In the genomic region with DNA sequence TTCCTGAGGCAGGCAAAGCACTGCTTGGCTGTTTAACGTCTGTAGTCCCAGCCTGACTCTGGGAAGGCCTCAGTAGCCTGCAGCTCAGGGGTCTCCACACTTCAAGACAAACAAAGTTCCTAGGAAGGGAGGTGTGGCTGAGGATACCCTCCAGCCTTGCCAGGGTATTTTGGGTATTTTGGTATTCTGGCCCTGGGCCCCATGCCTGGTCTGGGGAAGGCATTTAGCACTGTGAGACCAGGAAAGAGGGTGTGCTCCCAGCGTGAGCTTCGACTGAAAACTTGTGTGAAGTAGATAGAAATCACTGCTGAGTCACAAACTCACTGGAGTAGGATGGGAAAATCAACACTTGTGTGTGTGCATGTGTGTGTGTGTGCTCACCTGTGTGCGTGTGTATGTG, we compare ENCODE assay signal across 25 mouse cellular contexts. TPM values are rescaled to one million over a fixed set of nuclear protein-coding genes. Genes with fewer than 3 reads are reported as not detected.
A peak's percentile ranks its signal among the peaks of the same experiment; 100 is the strongest.
DNase-seq lines count a peak whose midpoint lies in the region; ATAC-seq lines count a peak whose summit lies in the region.
"Had no signal": no experiment of that assay in that cellular context is flagged by ENCODE, and none has a peak within 500 bp of the region (broad histone marks: within the 10 kb centered on the region; RNA-seq: fewer than 3 reads in every experiment).

No protein-coding gene starts in this region.

- no peak for DNase-seq in heart, postnatal 25 days (ENCODE audit: low spot score)
- DNase-seq in lung, postnatal 4 days: no peak
- DNase-seq: adrenal gland, postnatal 25 days; cerebellum, adult 18-20 months; cerebellum, postnatal 25 days; embryo, embryonic 11 days; gastrocnemius, postnatal 25 days; heart, postnatal 4 days; kidney, adult 18-20 months; kidney, postnatal 10 days; liver, postnatal 0 days; right cerebral cortex, postnatal 25 days; thymus, postnatal 4 days had no signal

- H3K27me3 ChIP-seq in heart, embryonic 13.5 days (replicated peaks): no peaks in the 10 kb centered on the region
- H3K27me3 ChIP-seq in lung, embryonic 16.5 days (ENCODE audit: control insufficient read depth, insufficient read depth, low read depth, low read length): no peaks in the 10 kb centered on the region
- no peaks in the 10 kb centered on the region for H3K27me3 ChIP-seq in embryonic facial prominence, embryonic 13.5 days
- H3K27me3 ChIP-seq in stomach, embryonic 15.5 days (replicated peaks): no peaks in the 10 kb centered on the region

- H3K9ac ChIP-seq in heart, embryonic 13.5 days: no peak overlapping the region
- H3K9ac ChIP-seq in lung, embryonic 16.5 days (ENCODE audit: low read length): no peak overlapping the region
- H3K9ac ChIP-seq in embryonic facial prominence, embryonic 13.5 days: no peak overlapping the region
- H3K9ac ChIP-seq in stomach, embryonic 15.5 days: no peak overlapping the region
- H3K9ac ChIP-seq: forebrain, embryonic 12.5 days; liver, postnatal 0 days had no signal

- H3K27ac ChIP-seq in heart, embryonic 13.5 days (replicated peaks): 0 out of 2 replicates have a peak overlapping the region, but pooled peaks have one; percentile 1
- peak overlapping the region; percentile 65 for H3K27ac ChIP-seq in lung, embryonic 16.5 days (ENCODE audit: low read length)
- peak overlapping the region; percentile 28; the same call in 1 of the 2 replicates for H3K27ac ChIP-seq in embryonic facial prominence, embryonic 13.5 days
- peak overlapping the region; percentile 16; the same call in 1 of the 2 replicates for H3K27ac ChIP-seq in stomach, embryonic 15.5 days
- H3K27ac ChIP-seq: forebrain, embryonic 12.5 days; hindbrain, postnatal 0 days had no signal

- peaks cover 7% of the 10 kb centered on the region; the same call in 1 of the 2 replicates for H3K36me3 ChIP-seq in heart, embryonic 13.5 days
- no peaks in the 10 kb centered on the region for H3K36me3 ChIP-seq in lung, embryonic 16.5 days (ENCODE audit: control insufficient read depth, insufficient read depth, low read length)
- H3K36me3 ChIP-seq in embryonic facial prominence, embryonic 13.5 days: no peaks in the 10 kb centered on the region
- no peaks in the 10 kb centered on the region for H3K36me3 ChIP-seq in stomach, embryonic 15.5 days
- H3K36me3 ChIP-seq: forebrain, embryonic 12.5 days had no signal

- peaks cover 57% of the 10 kb centered on the region for H3K4me1 ChIP-seq in heart, embryonic 13.5 days
- peaks cover 53% of the 10 kb centered on the region for H3K4me1 ChIP-seq in lung, embryonic 16.5 days (replicated peaks; ENCODE audit: control insufficient read depth, insufficient read depth, low read length)
- peaks cover 53% of the 10 kb centered on the region for H3K4me1 ChIP-seq in embryonic facial prominence, embryonic 13.5 days
- H3K4me1 ChIP-seq in stomach, embryonic 15.5 days: peaks cover 39% of the 10 kb centered on the region

- H3K9me3 ChIP-seq in heart, embryonic 13.5 days: no peaks in the 10 kb centered on the region
- H3K9me3 ChIP-seq in lung, embryonic 16.5 days (ENCODE audit: control insufficient read depth, low read length): no peaks in the 10 kb centered on the region
- H3K9me3 ChIP-seq in embryonic facial prominence, embryonic 13.5 days: no peaks in the 10 kb centered on the region
- no peaks in the 10 kb centered on the region for H3K9me3 ChIP-seq in stomach, embryonic 15.5 days
- H3K9me3 ChIP-seq: forebrain, embryonic 12.5 days had no signal

- no peak for ATAC-seq in heart, embryonic 13.5 days (ENCODE audit: extremely low read depth, insufficient number of reproducible peaks, low FRiP score, low TSS enrichment)
- ATAC-seq in lung, embryonic 16.5 days (ENCODE audit: low read depth): no peak
- ATAC-seq in embryonic facial prominence, embryonic 13.5 days (ENCODE audit: insufficient number of reproducible peaks, insufficient read depth, low FRiP score, low TSS enrichment, low read depth): no peak
- ATAC-seq in stomach, embryonic 15.5 days (ENCODE audit: insufficient read depth, low FRiP score, low read depth): no peak
- no peak for ATAC-seq in activated CD4-positive, CD25-positive, alpha-beta regulatory T cell, adult 4 months
- ATAC-seq: hindbrain, postnatal 0 days; midbrain, embryonic 16.5 days had no signal

- 54% methylated on average over 4 of the region's 4 CpGs for WGBS in heart, embryonic 13.5 days
- 58% methylated on average over 4 of the region's 4 CpGs for WGBS in lung, embryonic 16.5 days
- 66% methylated on average over 4 of the region's 4 CpGs for WGBS in embryonic facial prominence, embryonic 13.5 days
- WGBS in stomach, embryonic 15.5 days: 58% methylated on average over 4 of the region's 4 CpGs

- intact Hi-C loops in heart, postnatal 25 days (cut with DNase I): loop anchor here (2.0 kb wide), 1 partner anchor 27 kb away; no protein-coding TSS in a partner anchor

- no peak overlapping the region for H3K4me2 ChIP-seq in heart, embryonic 13.5 days
- no peak overlapping the region for H3K4me2 ChIP-seq in lung, embryonic 16.5 days (ENCODE audit: low read depth, low read length)
- H3K4me2 ChIP-seq in embryonic facial prominence, embryonic 13.5 days: no peak overlapping the region
- no peak overlapping the region for H3K4me2 ChIP-seq in stomach, embryonic 15.5 days
- H3K4me2 ChIP-seq: forebrain, embryonic 12.5 days had no signal

- no peak overlapping the region for H3K4me3 ChIP-seq in heart, embryonic 13.5 days
- H3K4me3 ChIP-seq in lung, embryonic 16.5 days (ENCODE audit: low read length): no peak overlapping the region
- H3K4me3 ChIP-seq in embryonic facial prominence, embryonic 13.5 days: no peak overlapping the region
- no peak overlapping the region for H3K4me3 ChIP-seq in stomach, embryonic 15.5 days (replicated peaks)
- H3K4me3 ChIP-seq: forebrain, embryonic 12.5 days had no signal

RNA-seq across cellular contexts. Expression of a gene that starts 14.5 kb away (rescaled TPM):
- 15.6 and 19.4 TPM in 2 replicates for polyA plus RNA-seq in heart, embryonic 13.5 days (2015; fragmentation: Nextera tagmentation; extraction: Ambion mirVana)
- total RNA-seq in heart, postnatal 25 days (2021): 1 to 10 TPM; 7.8 to 9.9 TPM
- 11.7 and 12.4 TPM in 2 replicates for polyA plus RNA-seq in lung, embryonic 16.5 days (2015; fragmentation: Nextera tagmentation; extraction: Ambion mirVana)
- 4.3 and 6.3 TPM in 2 replicates for polyA plus RNA-seq in embryonic facial prominence, embryonic 13.5 days (2015; fragmentation: Nextera tagmentation; extraction: Ambion mirVana)
- polyA plus RNA-seq in stomach, embryonic 15.5 days (2015; fragmentation: Nextera tagmentation; extraction: Ambion mirVana): 5.0 and 5.3 TPM in 2 replicates
- polyA plus RNA-seq in activated CD4-positive, CD25-positive, alpha-beta regulatory T cell, adult 4 months (2017; shearing (Covaris generic)): not detected
- total RNA-seq: CH12.LX; liver, adult 2 months; MEL; neutrophil, adult 5-6 weeks had no signal
- polyA plus RNA-seq: liver, adult 2 months had no signal

Comparison
In these comparisons a context has a peak if more than half of its experiments do, and no peak if none do; other contexts are left out.
1. H3K27ac ChIP-seq: peak in every context shown above with its lines; median percentile 65 in lung, embryonic 16.5 days; 28 in embryonic facial prominence, embryonic 13.5 days; 16 in stomach, embryonic 15.5 days; 1 in heart, embryonic 13.5 days.